Mouse (Mus musculus) liver, embryonic 16.5 days (tissue): ENCODE results near the gene Paf1. TPM values are rescaled to one million over a fixed set of nuclear protein-coding genes. Genes with fewer than 3 reads are reported as not detected.

Experiments
- ATAC-seq: fragments of 200-750 bp; cut with Nextera tagmentation; 2 replicates; pipeline ENCODE4 v1.8.0; 2017; ENCODE audit warnings: low read depth, mild to moderate bottlenecking, moderate number of reproducible peaks, moderate library complexity
- H3K27ac ChIP-seq: fragments of 300-500 bp; sonication (generic); 2 replicates; pipeline ENCODE4 v1.5.1; 2014; ENCODE audit warnings: mild to moderate bottlenecking, low read length
- H3K27me3 ChIP-seq: fragments of 300-500 bp; sonication (generic); 2 replicates; pipeline ENCODE4 v1.6.1; 2014; ENCODE audit warnings: low read depth, low read length, mixed read lengths; ENCODE audit not compliant: control insufficient read depth, insufficient read depth
- H3K36me3 ChIP-seq: fragments of 300-500 bp; sonication (generic); 2 replicates; pipeline ENCODE4 v1.6.1; 2014; ENCODE audit warnings: mild to moderate bottlenecking; ENCODE audit not compliant: control insufficient read depth, insufficient read depth
- H3K4me1 ChIP-seq: fragments of 300-500 bp; sonication (generic); 2 replicates; pipeline ENCODE4 v1.6.1; 2014; ENCODE audit warnings: low read depth, low read length, mixed read lengths; ENCODE audit not compliant: control insufficient read depth
- H3K4me2 ChIP-seq: fragments of 300-500 bp; sonication (generic); 2 replicates; pipeline ENCODE4 v1.6.1; 2014; ENCODE audit warnings: low read depth, low read length, mixed read lengths
- H3K4me3 ChIP-seq: fragments of 300-500 bp; sonication (generic); 2 replicates; pipeline ENCODE4 v1.5.1; 2014; ENCODE audit warnings: low read depth, mild to moderate bottlenecking, low read length
- H3K9ac ChIP-seq: fragments of 300-500 bp; sonication (generic); 2 replicates; pipeline ENCODE4 v1.6.1; 2014; ENCODE audit warnings: low read depth, low read length
- H3K9me3 ChIP-seq: fragments of 300-500 bp; sonication (generic); replicated peaks from 2 replicates; pipeline ENCODE4 v1.6.1; 2016; ENCODE audit warnings: low read length; ENCODE audit not compliant: control insufficient read depth
- WGBS: fragments of 180-500 bp; shearing (Covaris S2); extraction: QIAGEN DNeasy Blood & Tissue Kit; methylation state at CpG from one replicate; pipeline ENCODE4 v1.1.7; 2014; ENCODE audit not compliant: insufficient replicate concordance; 5-methylcytosine and 5-hydroxymethylcytosine counted together
- polyA plus RNA-seq: library from polyadenylated mRNA; unstranded; fragments of >200 nt; fragmentation: Nextera tagmentation; extraction: Ambion mirVana; gene quantifications from 2 replicates; pipeline ENCODE4 v1.2.1, GENCODE M21; 2015

Paf1 gene
- polyA plus RNA-seq, 1 experiment from 2014 or later = 25.8 TPM

- Histone ChIP-seq H3K27me3 (no peaks in the 10 kb centered on the region), H3K9me3 (no peaks in the 10 kb centered on the region), H3K27ac (peak overlapping the region; percentile 97), H3K4me3 (peak overlapping the region; percentile 58), H3K9ac (peak overlapping the region; percentile 50), H3K4me1 (peaks cover 92% of the 10 kb centered on the region), H3K36me3 (peaks cover 4% of the 10 kb centered on the region; the same call in 1 of the 2 replicates), H3K4me2 (peak overlapping the region; percentile 96)
- ATAC-seq = peak; percentile 22
- under 1% methylated on average over 30 of the region's 30 CpGs for WGBS
These were observed 11.5 kb upstream of the Paf1 start for GRCm38 (mm10) chr7:28381017-28381790.

GRCm38 (mm10) chr7:28381938-28382337 is 10.8 kb upstream of the Paf1 start:
- peaks cover 4% of the 10 kb centered on the region; the same call in 1 of the 2 replicates for H3K36me3 ChIP-seq
- H3K4me1 ChIP-seq = peaks cover 89% of the 10 kb centered on the region
- peak overlapping the region; percentile 50 for H3K9ac ChIP-seq
- H3K4me3 ChIP-seq = peak overlapping the region; percentile 58
- under 1% methylated on average over 20 of the region's 20 CpGs for WGBS
- peak; percentile 19 for ATAC-seq
- no peaks in the 10 kb centered on the region for H3K9me3 ChIP-seq
- H3K27ac ChIP-seq = peak overlapping the region; percentile 97
- H3K4me2 ChIP-seq = peak overlapping the region; percentile 96
- H3K27me3 ChIP-seq = no peaks in the 10 kb centered on the region

- Histone ChIP-seq H3K27ac (peak overlapping the region; percentile 97), H3K36me3 (peaks cover 3% of the 10 kb centered on the region; the same call in 1 of the 2 replicates), H3K9me3 (no peaks in the 10 kb centered on the region), H3K4me1 (peaks cover 84% of the 10 kb centered on the region), H3K4me3 (peak overlapping the region; percentile 58), H3K4me2 (peak overlapping the region; percentile 96), H3K9ac (peak overlapping the region; percentile 50), H3K27me3 (no peaks in the 10 kb centered on the region)
- 10% methylated on average over 11 of the region's 12 CpGs for WGBS
- 0 out of 2 replicates have a peak, but pooled peaks have one; percentile 1 for ATAC-seq
These were observed 10.3 kb upstream of the Paf1 start for GRCm38 (mm10) chr7:28382347-28382951.

GRCm38 (mm10) chr7:28382981-28383396 is 9.8 kb upstream of the Paf1 start:
- Histone ChIP-seq H3K36me3 (no peaks in the 10 kb centered on the region; the same call in 1 of the 2 replicates), H3K9ac (peak overlapping the region; percentile 50), H3K27me3 (no peaks in the 10 kb centered on the region), H3K4me3 (peak overlapping the region; percentile 58), H3K27ac (peak overlapping the region; percentile 97), H3K4me2 (peak overlapping the region; percentile 96), H3K4me1 (peaks cover 79% of the 10 kb centered on the region), H3K9me3 (no peaks in the 10 kb centered on the region)
- 0% methylated on average over 11 of the region's 11 CpGs for WGBS
- peak; percentile 64 for ATAC-seq

GRCm38 (mm10) chr7:28383606-28384005 is 9.1 kb upstream of the Paf1 start:
- no peaks in the 10 kb centered on the region for H3K9me3 ChIP-seq
- peak overlapping the region; percentile 96; the same call in 1 of the 2 replicates for H3K4me2 ChIP-seq
- peaks cover under 1% of the 10 kb centered on the region; the same call in 1 of the 2 replicates for H3K36me3 ChIP-seq
- ATAC-seq = no peak
- 46% methylated on average over 4 of the region's 4 CpGs for WGBS
- peak overlapping the region; percentile 97 for H3K27ac ChIP-seq
- peak overlapping the region; percentile 4; the same call in 1 of the 2 replicates for H3K9ac ChIP-seq
- H3K27me3 ChIP-seq = no peaks in the 10 kb centered on the region
- no peak overlapping the region for H3K4me3 ChIP-seq
- H3K4me1 ChIP-seq = peaks cover 73% of the 10 kb centered on the region

- Histone ChIP-seq H3K4me1 (peaks cover 68% of the 10 kb centered on the region), H3K36me3 (peaks cover 6% of the 10 kb centered on the region; the same call in 1 of the 2 replicates), H3K4me3 (no peak overlapping the region), H3K27me3 (no peaks in the 10 kb centered on the region), H3K4me2 (no peak overlapping the region), H3K27ac (peak overlapping the region; percentile 97), H3K9me3 (no peaks in the 10 kb centered on the region), H3K9ac (no peak overlapping the region)
- 51% methylated on average over 6 of the region's 6 CpGs for WGBS
- no peak for ATAC-seq
These were observed 8.6 kb upstream of the Paf1 start for GRCm38 (mm10) chr7:28384162-28384561.

- no peaks in the 10 kb centered on the region for H3K9me3 ChIP-seq
- ATAC-seq = no peak
- H3K4me3 ChIP-seq = no peak overlapping the region
- H3K9ac ChIP-seq = no peak overlapping the region
- WGBS = 79% methylated on average over 9 of the region's 9 CpGs
- 0 out of 2 replicates have a peak overlapping the region, but pooled peaks have one; percentile 8 for H3K4me2 ChIP-seq
- H3K4me1 ChIP-seq = peaks cover 58% of the 10 kb centered on the region
- no peaks in the 10 kb centered on the region for H3K27me3 ChIP-seq
- peak overlapping the region; percentile 84 for H3K27ac ChIP-seq
- H3K36me3 ChIP-seq = peaks cover 9% of the 10 kb centered on the region
These were observed 7.6 kb upstream of the Paf1 start for GRCm38 (mm10) chr7:28385196-28385595.

GRCm38 (mm10) chr7:28386007-28386406 is 6.7 kb upstream of the Paf1 start:
- 0 out of 2 replicates have a peak, but pooled peaks have one; percentile 3 for ATAC-seq

More at GRCm38 (mm10) chr7:28386007-28386406, 6.7 kb upstream of the Paf1 start:
- 47% methylated on average over 7 of the region's 7 CpGs for WGBS
- no peak overlapping the region for H3K4me2 ChIP-seq
- H3K4me3 ChIP-seq = no peak overlapping the region
- no peaks in the 10 kb centered on the region for H3K9me3 ChIP-seq
- peaks cover 50% of the 10 kb centered on the region for H3K4me1 ChIP-seq
- peak overlapping the region; percentile 84 for H3K27ac ChIP-seq
- peaks cover 13% of the 10 kb centered on the region for H3K36me3 ChIP-seq
- no peaks in the 10 kb centered on the region for H3K27me3 ChIP-seq
- peak overlapping the region; percentile 12; the same call in 1 of the 2 replicates for H3K9ac ChIP-seq
